In the genomic region with DNA sequence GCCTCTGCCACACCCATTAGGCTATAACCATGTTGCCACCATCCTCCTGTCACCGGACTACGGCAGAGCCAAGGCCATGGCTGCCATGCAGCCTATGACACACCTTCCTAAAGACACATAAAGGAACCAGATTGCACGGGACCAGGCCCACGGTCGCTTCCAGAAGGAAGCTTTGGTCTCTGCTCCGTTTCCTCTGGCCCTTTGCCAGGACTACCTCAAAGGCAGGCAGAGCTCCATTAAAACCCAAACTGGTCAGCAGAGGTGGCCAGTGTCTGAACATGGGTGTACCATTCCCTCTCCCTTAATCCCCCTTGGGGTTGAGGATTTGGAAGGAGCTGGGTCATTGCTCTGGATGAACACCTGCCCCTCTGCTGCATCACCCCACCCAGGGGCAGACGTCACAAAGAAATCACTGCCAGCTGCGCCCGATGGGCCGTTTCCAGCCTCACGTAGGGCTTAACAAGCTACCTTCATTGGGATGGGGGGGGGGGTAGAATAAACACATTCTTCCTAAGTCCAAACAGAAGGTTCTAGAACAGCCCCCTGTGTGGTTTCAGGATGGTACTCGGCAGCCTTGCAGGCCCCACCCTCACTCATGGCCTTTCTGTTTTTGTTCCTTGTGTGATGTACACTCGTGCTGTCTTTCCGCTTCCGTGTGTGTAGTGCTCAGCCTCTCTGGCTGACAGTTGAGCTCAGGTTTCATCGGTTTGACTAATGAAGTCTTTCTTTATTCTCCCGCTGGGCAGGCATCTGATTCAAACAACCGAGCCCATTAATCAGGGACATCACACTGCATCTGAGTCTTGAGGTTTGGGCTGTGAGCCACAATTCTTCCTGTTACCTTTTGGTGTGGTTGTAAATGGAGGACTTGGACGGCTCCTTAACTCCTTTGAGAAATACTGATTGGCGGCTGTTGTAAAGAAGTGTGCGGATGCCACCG, we compare ENCODE assay signal across 12 mouse cellular contexts. TPM values are rescaled to one million over a fixed set of nuclear protein-coding genes. Genes with fewer than 3 reads are reported as not detected.
DNase-seq lines count a peak whose midpoint lies in the region; ATAC-seq and TF ChIP-seq lines count a peak whose summit lies in the region.
"Had no signal": no experiment of that assay in that cellular context is flagged by ENCODE, and none has a peak within 500 bp of the region (broad histone marks: within the 10 kb centered on the region; RNA-seq: fewer than 3 reads in every experiment).

No protein-coding gene starts in this region.

- H3K27ac ChIP-seq in kidney, embryonic 14.5 days (ENCODE audit: low read depth, low read length) = no peak overlapping the region
- 0 out of 2 replicates have a peak overlapping the region, but pooled peaks have one; percentile 11 for H3K27ac ChIP-seq in embryonic facial prominence, embryonic 15.5 days (replicated peaks)
- peak overlapping the region; percentile 63 for H3K27ac ChIP-seq in midbrain, embryonic 15.5 days
- H3K27ac ChIP-seq: heart, adult 2 months; limb, embryonic 10.5 days had no signal

- POLR2A ChIA-PET in Patski (lab: Charles Lee) = interaction anchor here (0.6 kb wide), 1 partner anchor 42 kb away, joined by 3 read pairs; no protein-coding TSS in a partner anchor

- H3K4me2 ChIP-seq in kidney, embryonic 14.5 days (replicated peaks; ENCODE audit: low read depth, low read length) = no peak overlapping the region
- no peak overlapping the region for H3K4me2 ChIP-seq in embryonic facial prominence, embryonic 15.5 days (replicated peaks)
- no peak overlapping the region for H3K4me2 ChIP-seq in midbrain, embryonic 15.5 days
- H3K4me2 ChIP-seq: lung, embryonic 14.5 days had no signal

- DNase-seq in kidney, adult 18-20 months = no peak
- DNase-seq in Patski (ENCODE audit: low read depth, low spot score) (peak; percentile 64), MN1 (ENCODE audit: low spot score) (no peak)
- DNase-seq in lung, postnatal 14 days = no peak
- DNase-seq: heart, adult 2 months; lung, embryonic 14.5 days; right cerebral cortex, postnatal 14 days had no signal

- H3K9me3 ChIP-seq in kidney, embryonic 14.5 days (ENCODE audit: control insufficient read depth, low read length) = no peaks in the 10 kb centered on the region
- no peaks in the 10 kb centered on the region for H3K9me3 ChIP-seq in embryonic facial prominence, embryonic 15.5 days (replicated peaks)
- no peaks in the 10 kb centered on the region for H3K9me3 ChIP-seq in midbrain, embryonic 15.5 days
- H3K9me3 ChIP-seq: limb, embryonic 10.5 days had no signal

- no peak overlapping the region for H3K4me3 ChIP-seq in kidney, embryonic 14.5 days (ENCODE audit: low read length)
- no peak overlapping the region for H3K4me3 ChIP-seq in embryonic facial prominence, embryonic 15.5 days (replicated peaks)
- H3K4me3 ChIP-seq in midbrain, embryonic 15.5 days = no peak overlapping the region
- H3K4me3 ChIP-seq: heart, adult 2 months; limb, embryonic 10.5 days had no signal

- TF ChIP-seq CTCF in Patski (IDR thresholded peaks at IDR 0.05) = no peak

- CTCF ChIA-PET in Patski (lab: Charles Lee) = interaction anchor here (0.9 to 1.1 kb wide), 2 partner anchors 15 to 34 kb away, joined by 3 read pairs; no protein-coding TSS in a partner anchor

- peak; percentile 14; the same call in 1 of the 2 replicates for ATAC-seq in kidney, embryonic 14.5 days (ENCODE audit: low FRiP score, low TSS enrichment)
- ATAC-seq in Patski = peak; percentile 33
- no peak for ATAC-seq in embryonic facial prominence, embryonic 15.5 days (ENCODE audit: insufficient number of reproducible peaks, low FRiP score, low TSS enrichment, low read depth)
- no peak for ATAC-seq in midbrain, embryonic 15.5 days (replicated peaks)
- ATAC-seq in CD4-positive, CD25-positive, alpha-beta regulatory T cell, adult 4 months = no peak

- in situ Hi-C loops in Patski (cut with MboI; ENCODE audit: low pct_unique_long_range_greater_than_20kb) = loop anchor here (10.0 kb wide), 1 partner anchor 577 kb away; no protein-coding TSS in a partner anchor

- H3K27me3 ChIP-seq in kidney, embryonic 14.5 days (ENCODE audit: control insufficient read depth, insufficient read depth, low read length) = no peaks in the 10 kb centered on the region
- no peaks in the 10 kb centered on the region for H3K27me3 ChIP-seq in Patski
- H3K27me3 ChIP-seq in embryonic facial prominence, embryonic 15.5 days = no peaks in the 10 kb centered on the region
- H3K27me3 ChIP-seq in midbrain, embryonic 15.5 days (replicated peaks) = no peaks in the 10 kb centered on the region

- no peak overlapping the region for H3K9ac ChIP-seq in kidney, embryonic 14.5 days (ENCODE audit: low read depth, low read length)
- H3K9ac ChIP-seq in embryonic facial prominence, embryonic 15.5 days = no peak overlapping the region
- H3K9ac ChIP-seq in midbrain, embryonic 15.5 days = no peak overlapping the region
- H3K9ac ChIP-seq: lung, embryonic 14.5 days had no signal

- H3K36me3 ChIP-seq in kidney, embryonic 14.5 days (ENCODE audit: control insufficient read depth, insufficient read depth, low read length) = no peaks in the 10 kb centered on the region
- no peaks in the 10 kb centered on the region for H3K36me3 ChIP-seq in embryonic facial prominence, embryonic 15.5 days
- no peaks in the 10 kb centered on the region for H3K36me3 ChIP-seq in midbrain, embryonic 15.5 days (replicated peaks)
- H3K36me3 ChIP-seq: limb, embryonic 10.5 days had no signal

- WGBS in kidney, embryonic 14.5 days = 34% methylated on average over 22 of the region's 22 CpGs
- 35% methylated on average over 22 of the region's 22 CpGs for WGBS in embryonic facial prominence, embryonic 15.5 days
- WGBS in midbrain, embryonic 15.5 days = 42% methylated on average over 22 of the region's 22 CpGs

- peaks cover 5% of the 10 kb centered on the region; the same call in 1 of the 2 replicates for H3K4me1 ChIP-seq in kidney, embryonic 14.5 days (ENCODE audit: control insufficient read depth, insufficient read depth, low read length)
- peaks cover 24% of the 10 kb centered on the region for H3K4me1 ChIP-seq in embryonic facial prominence, embryonic 15.5 days
- H3K4me1 ChIP-seq in midbrain, embryonic 15.5 days = peaks cover 11% of the 10 kb centered on the region

RNA-seq across cellular contexts. Expression of a gene that starts 58.6 kb away (rescaled TPM):
- polyA plus RNA-seq in kidney, embryonic 14.5 days (2014; fragmentation: Nextera tagmentation; extraction: Ambion mirVana) = 85.1 and 177 TPM in 2 replicates
- 385 TPM for polyA plus RNA-seq in Patski (2021)
- 171 and 172 TPM in 2 replicates for polyA plus RNA-seq in embryonic facial prominence, embryonic 15.5 days (2015; fragmentation: Nextera tagmentation; extraction: Ambion mirVana)
- polyA plus RNA-seq in midbrain, embryonic 15.5 days (2015; fragmentation: Nextera tagmentation; extraction: Ambion mirVana) = 189 and 191 TPM in 2 replicates
- polyA plus RNA-seq in CD4-positive, CD25-positive, alpha-beta regulatory T cell, adult 4 months (2017; shearing (Covaris generic)) = 1 to 10 TPM; 5.4 to 8.1 TPM

Comparison
In these comparisons a context has a peak if more than half of its experiments do, and no peak if none do; other contexts are left out.
1. ATAC-seq: peak in kidney, embryonic 14.5 days (single experiment) and Patski (single experiment); none in embryonic facial prominence, embryonic 15.5 days (single experiment), midbrain, embryonic 15.5 days (single experiment) and CD4-positive, CD25-positive, alpha-beta regulatory T cell, adult 4 months (single experiment).